Mouse (Mus musculus) stomach, embryonic 14.5 days (tissue): ENCODE results near the gene Bcas2. TPM values are rescaled to one million over a fixed set of nuclear protein-coding genes. Genes with fewer than 3 reads are reported as not detected.
"Not testable (repeated sequence)": the region's sequence is repeated elsewhere in the genome, so short reads cannot be mapped to it uniquely, and the experiment has no call there.

ENCODE experiments used
- ATAC-seq: fragments of 200-750 bp; cut with Nextera tagmentation; 2 replicates; pipeline ENCODE4 v1.8.0; 2017; ENCODE audit warnings: low read depth, moderate TSS enrichment; ENCODE audit not compliant: insufficient number of reproducible peaks, insufficient read depth, low FRiP score
- H3K27ac ChIP-seq: fragments of 300-500 bp; sonication (generic); 2 replicates; pipeline ENCODE4 v1.5.1; 2014; ENCODE audit warnings: mild to moderate bottlenecking, low read length, moderate library complexity, mixed read lengths
- H3K27me3 ChIP-seq: fragments of 300-500 bp; sonication (generic); 2 replicates; pipeline ENCODE4 v1.6.1; 2014; ENCODE audit warnings: low read length, control low read depth, mixed read lengths; ENCODE audit not compliant: control insufficient read depth, insufficient read depth
- H3K36me3 ChIP-seq: fragments of 300-500 bp; sonication (generic); 2 replicates; pipeline ENCODE4 v1.6.1; 2014; ENCODE audit warnings: mild to moderate bottlenecking, control low read depth, low read length, moderate library complexity, mixed read lengths; ENCODE audit not compliant: control insufficient read depth, insufficient read depth
- H3K4me1 ChIP-seq: fragments of 300-500 bp; sonication (generic); 2 replicates; pipeline ENCODE4 v1.6.1; 2014; ENCODE audit warnings: low read length, control low read depth, mixed read lengths; ENCODE audit not compliant: control insufficient read depth, insufficient read depth
- H3K4me2 ChIP-seq: fragments of 300-500 bp; sonication (generic); replicated peaks from 2 replicates; pipeline ENCODE4 v1.6.1; 2014; ENCODE audit warnings: low read depth, low read length, control low read depth
- H3K4me3 ChIP-seq: fragments of 300-500 bp; sonication (generic); 2 replicates; pipeline ENCODE4 v1.5.1; 2014; ENCODE audit warnings: low read depth, low read length, control low read depth
- H3K9ac ChIP-seq: fragments of 300-500 bp; sonication (generic); replicated peaks from 2 replicates; pipeline ENCODE4 v1.6.1; 2014; ENCODE audit warnings: low read depth, mild to moderate bottlenecking, control low read depth, low read length, moderate library complexity, mixed read lengths
- H3K9me3 ChIP-seq: fragments of 300-500 bp; sonication (generic); 2 replicates; pipeline ENCODE4 v1.6.1; 2016; ENCODE audit warnings: low read depth, low read length, control low read depth; ENCODE audit not compliant: control insufficient read depth
- WGBS: fragments of 180-500 bp; shearing (Covaris S2); extraction: QIAGEN DNeasy Blood & Tissue Kit; methylation state at CpG from one replicate; pipeline ENCODE4 v1.1.7; 2014; 5-methylcytosine and 5-hydroxymethylcytosine counted together
- polyA plus RNA-seq: library from polyadenylated mRNA; unstranded; fragments of >200 nt; fragmentation: Nextera tagmentation; extraction: Ambion mirVana; gene quantifications from 2 replicates; pipeline ENCODE4 v1.2.1, GENCODE M21; 2014

The Bcas2 gene
- polyA plus RNA-seq, 1 experiment from 2014 or later: 189 TPM

DNA sequence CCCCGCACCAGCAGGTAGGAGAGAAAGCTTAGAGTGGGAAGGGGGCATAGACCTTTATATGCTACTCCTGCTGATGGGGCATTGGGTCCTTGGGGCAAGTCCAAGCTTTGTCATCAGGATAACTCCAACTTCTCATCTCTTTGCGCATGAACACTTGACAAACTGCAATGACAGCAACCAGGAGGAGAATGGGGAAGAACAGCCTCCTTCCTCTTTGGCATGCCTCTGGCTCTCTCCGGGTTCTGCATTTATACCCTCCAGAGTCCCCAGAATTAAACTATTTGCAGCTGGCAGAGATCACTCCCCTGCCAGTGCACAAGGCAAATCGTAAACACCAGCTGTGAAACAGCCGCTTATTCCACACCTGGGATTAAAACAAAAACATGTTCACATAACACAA, 42.1 kb downstream of the Bcas2 start:
- Histone ChIP-seq H3K27ac (no peak overlapping the region), H3K9me3 (no peaks in the 10 kb centered on the region), H3K4me2 (no peak overlapping the region), H3K9ac (no peak overlapping the region), H3K4me3 (no peak overlapping the region), H3K36me3 (no peaks in the 10 kb centered on the region), H3K27me3 (no peaks in the 10 kb centered on the region), H3K4me1 (no peaks in the 10 kb centered on the region)
- ATAC-seq: no peak
- 66% methylated on average over 5 of the region's 5 CpGs for WGBS

DNA sequence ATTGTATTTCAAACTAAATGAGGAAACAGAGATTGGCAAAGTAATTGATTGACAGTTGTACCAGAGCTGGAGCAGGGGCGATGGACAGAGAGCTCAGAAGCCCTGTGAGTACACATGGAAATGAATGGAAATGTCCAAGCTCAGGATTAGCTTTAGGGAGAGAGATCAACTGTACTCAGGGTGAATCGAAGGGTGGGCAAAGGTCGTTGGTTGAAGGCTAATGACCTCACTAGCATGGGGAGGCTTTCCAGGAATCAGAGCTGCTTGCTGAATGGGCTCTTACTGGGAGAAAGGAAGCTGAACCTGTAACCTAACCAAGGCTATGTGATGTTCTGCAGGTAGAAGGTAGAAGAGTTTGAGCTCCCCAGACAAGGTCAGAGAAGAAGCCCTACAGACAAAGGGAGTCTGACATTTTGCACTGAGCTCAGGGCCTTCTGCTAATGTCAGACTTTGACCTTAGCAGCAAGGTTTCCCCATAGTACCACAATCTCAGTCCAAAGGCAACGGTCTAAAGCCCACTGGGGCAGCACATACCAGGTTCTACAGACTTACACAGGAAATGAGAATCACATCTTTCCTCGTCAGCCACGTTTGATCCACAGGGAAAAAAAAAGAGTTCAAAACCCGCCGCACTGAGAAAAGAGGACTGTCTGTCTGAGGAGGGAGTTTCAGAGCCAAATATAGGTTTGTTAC, 43.3 kb downstream of the Bcas2 start:
- H3K36me3 ChIP-seq: no peaks in the 10 kb centered on the region
- H3K4me3 ChIP-seq: no peak overlapping the region
- no peaks in the 10 kb centered on the region for H3K9me3 ChIP-seq
- WGBS: 82% methylated on average over 8 of the region's 8 CpGs
- H3K27ac ChIP-seq: no peak overlapping the region
- no peaks in the 10 kb centered on the region for H3K4me1 ChIP-seq
- ATAC-seq: no peak
- H3K9ac ChIP-seq: no peak overlapping the region
- no peaks in the 10 kb centered on the region for H3K27me3 ChIP-seq
- no peak overlapping the region for H3K4me2 ChIP-seq

DNA sequence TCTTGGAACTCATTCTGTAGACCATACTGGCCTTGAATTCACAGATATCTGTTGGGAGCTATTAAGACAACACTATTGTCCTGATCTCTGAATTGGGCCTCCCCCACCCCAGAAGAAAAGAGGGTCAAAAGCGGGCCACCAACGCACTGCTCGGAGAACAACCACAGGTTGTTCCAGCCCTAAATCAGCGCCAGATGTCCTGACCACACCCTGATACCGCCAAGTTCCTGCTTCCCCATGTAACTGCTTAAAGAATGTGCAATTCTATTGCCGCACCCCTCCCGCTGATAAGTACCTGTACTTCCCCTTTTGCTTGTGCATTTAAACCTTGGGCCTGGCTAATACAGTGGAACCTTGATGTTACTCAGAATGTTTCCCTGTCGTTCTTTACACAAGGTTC, 43.9 kb downstream of the Bcas2 start:
- not testable (repeated sequence) for H3K4me2 ChIP-seq, H3K36me3 ChIP-seq, H3K27me3 ChIP-seq, H3K9ac ChIP-seq, ATAC-seq, H3K4me1 ChIP-seq, H3K9me3 ChIP-seq, H3K27ac ChIP-seq, H3K4me3 ChIP-seq
- WGBS: 88% methylated on average over 8 of the region's 8 CpGs

DNA sequence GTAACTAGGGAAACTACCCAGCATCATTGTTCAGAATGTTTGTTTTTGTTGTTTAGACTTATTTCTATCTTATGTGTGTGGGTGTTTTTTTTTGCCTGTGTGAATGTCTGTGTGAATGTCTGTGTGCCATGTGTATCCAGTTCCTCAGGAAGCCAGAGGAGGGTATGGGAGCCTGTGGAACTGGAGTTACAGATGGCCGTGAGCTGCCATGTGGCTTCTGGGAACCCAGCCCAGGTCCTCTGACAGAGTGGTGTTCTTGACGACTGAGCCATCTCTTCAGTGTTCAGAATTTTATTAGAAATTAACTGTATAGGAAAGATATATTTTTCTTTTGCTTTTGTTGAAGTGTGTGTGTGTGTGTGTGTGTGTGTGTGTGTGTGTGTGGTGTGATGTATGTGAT, 50.0 kb downstream of the Bcas2 start:
- Histone ChIP-seq H3K4me2 (no peak overlapping the region), H3K4me3 (no peak overlapping the region), H3K27me3 (no peaks in the 10 kb centered on the region), H3K9me3 (no peaks in the 10 kb centered on the region), H3K36me3 (no peaks in the 10 kb centered on the region), H3K4me1 (no peaks in the 10 kb centered on the region), H3K27ac (no peak overlapping the region), H3K9ac (no peak overlapping the region)
- WGBS: 75% methylated on average over 2 of the region's 2 CpGs
- ATAC-seq: no peak

DNA sequence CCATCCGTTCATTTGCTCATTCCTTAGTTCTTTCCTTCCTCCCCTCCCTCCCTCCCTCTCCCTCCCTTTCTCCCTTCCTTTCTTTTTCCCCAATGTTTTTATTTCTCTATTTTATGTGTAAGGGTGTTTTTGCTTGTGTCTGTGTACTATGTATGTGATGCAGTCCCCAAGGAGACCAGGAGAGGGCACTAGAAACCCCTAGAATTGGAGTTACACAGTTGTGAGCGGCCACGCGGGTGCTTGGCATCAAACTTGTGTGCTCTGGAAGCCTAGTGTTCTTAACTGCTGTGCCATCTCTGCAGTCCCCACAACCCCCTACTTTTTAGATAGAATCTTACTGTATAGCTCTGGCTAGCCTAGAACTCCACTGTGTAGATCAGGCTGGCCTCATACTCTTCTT, 52.3 kb downstream of the Bcas2 start:
- Histone ChIP-seq H3K9ac (no peak overlapping the region), H3K27ac (no peak overlapping the region), H3K4me2 (no peak overlapping the region), H3K36me3 (no peaks in the 10 kb centered on the region), H3K9me3 (peaks cover 7% of the 10 kb centered on the region; the same call in 1 of the 2 replicates), H3K4me1 (no peaks in the 10 kb centered on the region), H3K4me3 (no peak overlapping the region), H3K27me3 (no peaks in the 10 kb centered on the region)
- WGBS: 58% methylated on average over 4 of the region's 4 CpGs
- ATAC-seq: no peak

DNA sequence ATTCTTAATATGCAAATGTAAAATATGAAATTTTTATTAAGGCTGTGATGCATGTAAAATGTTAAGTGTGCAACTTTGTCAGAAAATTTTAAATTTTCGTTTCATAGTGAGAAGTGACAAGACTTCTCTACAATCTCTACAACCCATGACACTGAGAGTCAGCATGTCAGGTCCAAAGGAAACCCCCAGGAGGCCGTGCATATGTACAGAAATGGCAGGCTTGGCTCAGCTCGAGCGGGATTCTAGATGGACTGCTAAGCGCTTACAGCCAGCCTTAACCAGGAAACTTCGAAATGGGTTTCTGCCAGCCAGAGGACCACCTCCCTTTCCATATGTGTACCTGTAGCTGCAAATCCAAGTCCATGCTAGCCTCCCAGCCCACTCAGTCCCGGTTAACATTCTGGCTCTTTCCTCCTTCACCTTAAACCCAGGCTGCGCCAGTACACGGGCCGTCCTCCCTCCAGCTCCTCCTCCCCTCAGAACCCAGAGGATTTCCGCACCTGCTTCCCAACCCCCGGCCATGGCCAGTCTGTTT, 52.8 kb downstream of the Bcas2 start:
- no peaks in the 10 kb centered on the region for H3K36me3 ChIP-seq
- H3K27me3 ChIP-seq: no peaks in the 10 kb centered on the region
- H3K4me2 ChIP-seq: no peak overlapping the region
- H3K9me3 ChIP-seq: peaks cover 7% of the 10 kb centered on the region; the same call in 1 of the 2 replicates
- no peak for ATAC-seq
- 74% methylated on average over 12 of the region's 12 CpGs for WGBS
- no peak overlapping the region for H3K27ac ChIP-seq
- no peak overlapping the region for H3K4me3 ChIP-seq
- H3K4me1 ChIP-seq: no peaks in the 10 kb centered on the region
- H3K9ac ChIP-seq: no peak overlapping the region

DNA sequence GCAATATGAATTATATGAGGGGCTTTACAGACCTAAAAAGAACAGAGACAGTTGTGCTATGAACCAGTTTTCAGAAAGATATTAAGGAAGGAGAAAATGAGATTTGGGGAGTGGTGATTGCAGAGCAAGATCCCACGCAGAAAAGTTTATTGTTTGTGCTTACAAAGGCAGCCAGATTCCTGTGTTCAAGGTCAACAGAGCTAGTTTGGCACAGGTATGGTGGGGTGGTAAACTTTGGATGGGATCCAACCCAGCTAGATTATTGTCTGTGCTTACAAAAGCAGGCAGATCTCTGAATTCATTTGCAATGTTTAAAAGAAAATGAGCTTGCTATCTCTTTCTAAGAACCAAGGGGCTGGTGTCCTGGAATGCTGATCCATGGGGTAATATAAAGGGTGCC, 56.3 kb downstream of the Bcas2 start:
- Histone ChIP-seq H3K27ac (no peak overlapping the region), H3K4me1 (no peaks in the 10 kb centered on the region), H3K9me3 (peaks cover 7% of the 10 kb centered on the region; the same call in 1 of the 2 replicates), H3K27me3 (no peaks in the 10 kb centered on the region), H3K9ac (no peak overlapping the region), H3K36me3 (no peaks in the 10 kb centered on the region), H3K4me2 (no peak overlapping the region), H3K4me3 (no peak overlapping the region)
- 90% methylated on average over 1 of the region's 1 CpGs for WGBS
- ATAC-seq: no peak
